Mouse (Mus musculus) hindbrain, embryonic 12.5 days (tissue): ENCODE measurements around the gene Tspan13. TPM values are rescaled to one million over a fixed set of nuclear protein-coding genes. Genes with fewer than 3 reads are reported as not detected.

Experiments used
- ATAC-seq: fragments of 200-750 bp; cut with Nextera tagmentation; 2 replicates; pipeline ENCODE4 v1.8.0; 2017; ENCODE audit warnings: moderate TSS enrichment; ENCODE audit not compliant: low FRiP score
- H3K27ac ChIP-seq: fragments of 300-500 bp; sonication (generic); 2 replicates; pipeline ENCODE4 v1.5.1; 2016; ENCODE audit warnings: mild to moderate bottlenecking
- H3K27me3 ChIP-seq: fragments of 300-500 bp; sonication (generic); 2 replicates; pipeline ENCODE4 v1.6.1; 2016; ENCODE audit warnings: mild to moderate bottlenecking
- H3K36me3 ChIP-seq: fragments of 300-500 bp; sonication (generic); 2 replicates; pipeline ENCODE4 v1.6.1; 2016; ENCODE audit warnings: mild to moderate bottlenecking
- H3K4me1 ChIP-seq: fragments of 300-500 bp; sonication (generic); 2 replicates; pipeline ENCODE4 v1.6.1; 2016
- H3K4me2 ChIP-seq: fragments of 300-500 bp; sonication (generic); replicated peaks from 2 replicates; pipeline ENCODE4 v1.6.1; 2016; ENCODE audit warnings: mild to moderate bottlenecking
- H3K4me3 ChIP-seq: fragments of 300-500 bp; sonication (generic); 2 replicates; pipeline ENCODE4 v1.5.1; 2016; ENCODE audit warnings: mild to moderate bottlenecking
- H3K9ac ChIP-seq: fragments of 300-500 bp; sonication (generic); 2 replicates; pipeline ENCODE4 v1.6.1; 2016; ENCODE audit warnings: mild to moderate bottlenecking, moderate library complexity
- H3K9me3 ChIP-seq: fragments of 300-500 bp; sonication (generic); replicated peaks from 2 replicates; pipeline ENCODE4 v1.6.1; 2016; ENCODE audit warnings: mild to moderate bottlenecking
- WGBS: fragments of 180-500 bp; shearing (Covaris S2); methylation state at CpG from one replicate; pipeline ENCODE4 v1.1.7; 2016; 5-methylcytosine and 5-hydroxymethylcytosine counted together
- polyA plus RNA-seq: library from polyadenylated mRNA; unstranded; fragments of >200 nt; fragmentation: Nextera tagmentation; extraction: Ambion mirVana; gene quantifications from 2 replicates; pipeline ENCODE4 v1.2.1, GENCODE M21; 2016

Gene Tspan13
- polyA plus RNA-seq, 1 experiment from 2014 or later, result 257 TPM

- Histone ChIP-seq H3K4me2 (no peak overlapping the region), H3K9ac (no peak overlapping the region), H3K27me3 (no peaks in the 10 kb centered on the region), H3K4me3 (no peak overlapping the region), H3K36me3 (no peaks in the 10 kb centered on the region), H3K9me3 (no peaks in the 10 kb centered on the region), H3K27ac (no peak overlapping the region), H3K4me1 (peaks cover 13% of the 10 kb centered on the region; the same call in 1 of the 2 replicates)
- ATAC-seq, result 0 out of 2 replicates have a peak, but pooled peaks have one; percentile 20
- WGBS, result 27% methylated on average over 5 of the region's 5 CpGs
Observed at GRCm38 (mm10) chr12:35995799-35996198, 46.5 kb downstream of the Tspan13 start.

GRCm38 (mm10) chr12:35994098-35994497 is 48.2 kb downstream of the Tspan13 start:
- H3K9me3 ChIP-seq, result no peaks in the 10 kb centered on the region
- peaks cover 13% of the 10 kb centered on the region; the same call in 1 of the 2 replicates for H3K4me1 ChIP-seq
- H3K4me3 ChIP-seq, result no peak overlapping the region
- no peaks in the 10 kb centered on the region for H3K27me3 ChIP-seq
- H3K36me3 ChIP-seq, result no peaks in the 10 kb centered on the region
- no peak overlapping the region for H3K9ac ChIP-seq
- H3K4me2 ChIP-seq, result no peak overlapping the region
- H3K27ac ChIP-seq, result peak overlapping the region; percentile 64; the same call in 1 of the 2 replicates
- peak; percentile 74 for ATAC-seq

GRCm38 (mm10) chr12:35993583-35993982 is 48.7 kb downstream of the Tspan13 start:
- no peaks in the 10 kb centered on the region for H3K36me3 ChIP-seq
- no peak overlapping the region for H3K4me2 ChIP-seq
- H3K4me3 ChIP-seq, result no peak overlapping the region
- WGBS, result 79% methylated on average over 3 of the region's 3 CpGs
- H3K27ac ChIP-seq, result no peak overlapping the region
- H3K27me3 ChIP-seq, result no peaks in the 10 kb centered on the region
- peaks cover 13% of the 10 kb centered on the region; the same call in 1 of the 2 replicates for H3K4me1 ChIP-seq
- H3K9me3 ChIP-seq, result no peaks in the 10 kb centered on the region
- no peak overlapping the region for H3K9ac ChIP-seq
- no peak for ATAC-seq

- Histone ChIP-seq H3K4me2 (no peak within 1 kb of the TSS), H3K27ac (no peak within 1 kb of the TSS), H3K9ac (no peak within 1 kb of the TSS)
Observed at GRCm38 (mm10) chr12:35992711-35993110, 49.6 kb downstream of the Tspan13 start, which contains the start of gene Agr2. Gene Agr2 (plus strand): TSS chr12:35992907.

GRCm38 (mm10) chr12:35984743-35985142 is 57.6 kb downstream of the Tspan13 start:
- ATAC-seq, result no peak
- Histone ChIP-seq H3K4me1 (peaks cover 7% of the 10 kb centered on the region), H3K4me2 (no peak overlapping the region)

More at GRCm38 (mm10) chr12:35992711-35993110, 49.6 kb downstream of the Tspan13 start, which contains the start of gene Agr2:
- no peak within 1 kb of the TSS for H3K4me3 ChIP-seq
- no peaks in the 10 kb centered on the region for H3K27me3 ChIP-seq
- no peak for ATAC-seq
- H3K9me3 ChIP-seq, result no peaks in the 10 kb centered on the region
- 77% methylated on average over 9 of the region's 9 CpGs for WGBS
- peaks cover 13% of the 10 kb centered on the region; the same call in 1 of the 2 replicates for H3K4me1 ChIP-seq
- H3K36me3 ChIP-seq, result no peaks in the 10 kb centered on the region

GRCm38 (mm10) chr12:35983472-35983871 is 58.8 kb downstream of the Tspan13 start:
- Histone ChIP-seq H3K4me1 (peaks cover 7% of the 10 kb centered on the region), H3K27me3 (no peaks in the 10 kb centered on the region), H3K36me3 (no peaks in the 10 kb centered on the region), H3K4me2 (no peak overlapping the region), H3K27ac (no peak overlapping the region), H3K4me3 (no peak overlapping the region), H3K9me3 (no peaks in the 10 kb centered on the region), H3K9ac (no peak overlapping the region)
- ATAC-seq, result no peak
- 98% methylated on average over 9 of the region's 9 CpGs for WGBS

More at GRCm38 (mm10) chr12:35984743-35985142, 57.6 kb downstream of the Tspan13 start:
- H3K27me3 ChIP-seq, result no peaks in the 10 kb centered on the region
- no peaks in the 10 kb centered on the region for H3K9me3 ChIP-seq
- H3K27ac ChIP-seq, result no peak overlapping the region
- no peaks in the 10 kb centered on the region for H3K36me3 ChIP-seq
- H3K9ac ChIP-seq, result no peak overlapping the region
- 88% methylated on average over 5 of the region's 5 CpGs for WGBS
- no peak overlapping the region for H3K4me3 ChIP-seq

- Histone ChIP-seq H3K9me3 (no peaks in the 10 kb centered on the region), H3K4me3 (no peak overlapping the region), H3K9ac (no peak overlapping the region), H3K36me3 (no peaks in the 10 kb centered on the region), H3K27ac (no peak overlapping the region), H3K27me3 (no peaks in the 10 kb centered on the region), H3K4me1 (peaks cover 9% of the 10 kb centered on the region), H3K4me2 (no peak overlapping the region)
- ATAC-seq, result peak; percentile 96
- 51% methylated on average over 6 of the region's 6 CpGs for WGBS
Observed at GRCm38 (mm10) chr12:35981732-35982360, 60.5 kb downstream of the Tspan13 start.

GRCm38 (mm10) chr12:35979625-35980024 is 62.7 kb downstream of the Tspan13 start:
- Histone ChIP-seq H3K4me1 (peaks cover 9% of the 10 kb centered on the region), H3K27me3 (no peaks in the 10 kb centered on the region), H3K9ac (no peak overlapping the region), H3K27ac (no peak overlapping the region), H3K4me2 (no peak overlapping the region), H3K4me3 (no peak overlapping the region), H3K36me3 (no peaks in the 10 kb centered on the region), H3K9me3 (no peaks in the 10 kb centered on the region)
- 81% methylated on average over 5 of the region's 5 CpGs for WGBS
- ATAC-seq, result no peak

- Histone ChIP-seq H3K9me3 (no peaks in the 10 kb centered on the region), H3K9ac (no peak overlapping the region), H3K27me3 (no peaks in the 10 kb centered on the region), H3K4me3 (no peak overlapping the region), H3K4me2 (no peak overlapping the region), H3K27ac (no peak overlapping the region; the same call in 1 of the 2 replicates), H3K4me1 (peaks cover 9% of the 10 kb centered on the region), H3K36me3 (no peaks in the 10 kb centered on the region)
- no peak for ATAC-seq
- WGBS, result 41% methylated on average over 6 of the region's 6 CpGs
Observed at GRCm38 (mm10) chr12:35977633-35978246, 64.6 kb downstream of the Tspan13 start.

GRCm38 (mm10) chr12:35975898-35976297 is 66.4 kb downstream of the Tspan13 start:
- Histone ChIP-seq H3K9me3 (no peaks in the 10 kb centered on the region), H3K9ac (no peak overlapping the region), H3K27me3 (no peaks in the 10 kb centered on the region), H3K27ac (no peak overlapping the region), H3K4me3 (no peak overlapping the region), H3K4me2 (no peak overlapping the region), H3K36me3 (no peaks in the 10 kb centered on the region), H3K4me1 (0 out of 2 replicates have a peak, but pooled peaks cover 2% of the 10 kb centered on the region)
- 86% methylated on average over 3 of the region's 3 CpGs for WGBS
- no peak for ATAC-seq

- no peak overlapping the region for H3K4me3 ChIP-seq
Observed at GRCm38 (mm10) chr12:35966768-35967141, 75.5 kb downstream of the Tspan13 start.

GRCm38 (mm10) chr12:35966098-35966767 is 76.1 kb downstream of the Tspan13 start:
- no peaks in the 10 kb centered on the region for H3K9me3 ChIP-seq
- ATAC-seq, result no peak
- WGBS, result 61% methylated on average over 7 of the region's 7 CpGs
- H3K4me1 ChIP-seq, result no peaks in the 10 kb centered on the region
- H3K4me2 ChIP-seq, result no peak overlapping the region
- H3K4me3 ChIP-seq, result no peak overlapping the region
- H3K36me3 ChIP-seq, result no peaks in the 10 kb centered on the region
- H3K27ac ChIP-seq, result no peak overlapping the region
- no peaks in the 10 kb centered on the region for H3K27me3 ChIP-seq
- no peak overlapping the region for H3K9ac ChIP-seq

More at GRCm38 (mm10) chr12:35966768-35967141, 75.5 kb downstream of the Tspan13 start:
- Histone ChIP-seq H3K9me3 (no peaks in the 10 kb centered on the region), H3K27me3 (no peaks in the 10 kb centered on the region), H3K27ac (no peak overlapping the region), H3K4me1 (no peaks in the 10 kb centered on the region), H3K36me3 (no peaks in the 10 kb centered on the region), H3K9ac (no peak overlapping the region), H3K4me2 (no peak overlapping the region)
- no peak for ATAC-seq
- WGBS, result 83% methylated on average over 7 of the region's 7 CpGs
